Mouse (Mus musculus) thymus, postnatal 36 days (tissue): ENCODE data around the gene Kcnh5.

Experiments
- DNase-seq, 2 experiments: peaks; one replicate each; pipeline ENCODE4 v3.0.0; 2022; ENCODE audit warnings: mixed read lengths in 2 of 2

Kcnh5 gene

DNA sequence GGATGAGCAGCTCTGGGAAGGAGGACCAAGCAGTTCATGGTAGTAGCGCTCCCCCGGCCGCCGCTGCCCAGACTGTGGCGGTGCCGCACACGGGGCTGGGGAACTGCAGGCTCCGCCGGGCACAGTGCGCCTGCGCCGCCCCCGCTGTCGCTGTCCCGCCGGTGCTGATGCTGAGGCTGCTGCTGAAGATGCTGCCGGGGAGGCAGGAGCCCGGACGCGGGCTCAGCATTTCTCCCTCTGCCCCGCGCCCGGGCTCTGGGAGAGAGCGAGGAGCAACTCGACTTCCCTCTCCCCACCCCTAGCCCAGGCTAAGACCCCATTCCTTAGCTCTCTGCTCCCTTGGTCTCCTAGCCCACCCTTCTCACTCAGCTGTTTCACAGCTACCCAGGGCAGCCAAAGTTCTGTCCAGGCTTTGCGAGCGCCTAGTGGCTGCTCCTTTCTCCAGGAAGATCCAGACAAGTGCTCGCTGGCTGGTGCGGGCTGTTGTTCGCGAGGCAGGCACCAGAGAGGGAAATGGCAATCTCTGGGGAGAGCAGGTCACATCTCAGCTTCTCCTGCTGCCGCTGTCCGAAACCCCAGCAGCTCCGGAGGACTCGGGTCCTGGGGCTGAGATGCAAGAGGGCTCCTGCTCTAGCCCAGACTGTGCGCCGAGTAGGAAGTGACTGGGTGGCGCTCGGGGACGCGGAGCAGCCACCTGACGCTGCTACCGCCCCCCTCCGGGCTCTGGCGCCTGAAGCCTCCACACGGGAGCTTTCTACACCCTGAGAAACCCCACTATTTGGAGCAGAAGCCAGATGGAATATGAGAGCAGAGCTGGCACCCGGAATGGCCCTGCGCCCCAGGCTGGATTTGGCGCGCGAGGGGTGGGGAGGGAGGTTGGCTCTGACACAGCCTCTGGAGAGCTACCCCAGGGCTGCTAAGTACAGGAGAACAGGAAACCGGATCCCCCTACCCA, at the start of gene Kcnh5:
Gene Kcnh5, minus strand, starts transcription at position 642 of the 955 bp plus-strand sequence.
- DNase-seq = peak in 1 of 2 experiments; percentile 6

GRCm38 (mm10) chr12:75223966-75224365, 46.8 kb upstream of the Kcnh5 start:
- DNase-seq = no peak

DNA sequence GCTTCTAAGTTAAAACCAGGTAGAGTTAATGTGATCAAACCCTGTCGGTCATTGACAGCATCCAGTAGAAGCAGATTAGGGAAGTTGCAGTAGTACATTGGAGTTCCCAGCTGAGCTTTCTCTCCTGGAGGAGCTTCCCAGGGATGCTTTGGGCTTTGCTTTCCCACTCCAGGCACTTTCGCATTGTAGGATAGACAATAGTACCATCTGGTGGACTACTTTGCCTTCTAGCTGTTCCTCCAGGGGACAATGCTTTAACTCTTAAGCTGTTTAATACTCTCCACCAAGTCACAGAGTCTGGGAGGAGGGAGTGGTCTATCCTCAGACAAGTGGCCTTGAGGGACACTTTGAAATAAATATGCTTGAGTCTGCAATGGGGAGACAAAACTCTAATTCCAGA, 12.3 kb upstream of the Kcnh5 start:
- no peak for DNase-seq

GRCm38 (mm10) chr12:75182646-75183045, 5.5 kb upstream of the Kcnh5 start:
- DNase-seq = no peak

- no peak for DNase-seq
Measured at GRCm38 (mm10) chr12:75179491-75179890, 2.4 kb upstream of the Kcnh5 start.

DNA sequence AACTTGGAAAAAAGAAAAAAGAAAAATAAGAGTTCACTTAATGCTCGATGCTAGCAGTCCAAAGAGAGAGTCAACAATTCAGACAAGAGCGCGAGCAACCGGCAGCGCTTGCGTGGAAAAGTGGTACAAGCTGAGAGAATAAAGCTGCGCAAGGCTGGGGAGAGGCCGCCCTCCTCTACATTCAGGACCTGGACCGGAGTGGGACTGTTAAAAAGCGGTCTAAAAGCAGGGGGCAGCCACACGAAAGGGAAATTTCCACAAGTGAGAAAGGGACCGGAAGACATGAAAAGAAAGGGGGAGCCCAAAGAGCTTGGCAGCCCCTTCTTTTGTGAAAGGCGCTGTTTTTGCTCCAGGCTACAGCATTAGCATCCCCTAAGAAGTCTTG, 506 bp upstream of the Kcnh5 start:
- no peak for DNase-seq

DNA sequence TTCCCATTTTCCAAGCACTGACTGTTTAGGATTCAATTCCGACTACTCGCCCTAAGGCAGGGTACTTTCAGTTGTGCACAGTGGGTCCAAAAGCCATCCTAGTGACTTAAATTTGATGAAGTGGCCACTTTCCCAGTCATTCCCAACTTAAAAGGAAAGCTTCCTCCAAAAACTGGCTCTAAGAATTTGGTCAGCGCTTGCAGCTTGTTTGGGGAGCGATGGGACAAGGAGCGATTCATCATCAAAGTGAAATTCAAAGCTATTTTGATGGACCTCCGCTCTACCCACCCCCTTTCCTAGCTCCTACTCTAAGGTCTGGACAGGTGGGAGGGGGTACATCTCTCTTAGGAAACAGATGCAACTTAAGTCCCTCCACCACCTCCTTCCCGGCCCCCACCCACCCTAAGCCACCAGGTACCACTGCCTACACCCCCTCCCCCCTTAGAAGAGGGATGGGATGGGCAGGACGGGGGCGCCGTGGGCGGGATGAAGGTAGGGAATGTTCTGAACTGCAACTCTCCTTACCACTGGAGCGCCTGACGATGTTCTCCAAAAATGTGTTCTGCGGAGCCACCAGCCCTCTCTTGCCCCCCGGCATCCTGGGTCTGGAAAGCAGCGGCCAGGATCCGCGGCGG, 1.1 kb downstream of the Kcnh5 start:
- no peak for DNase-seq

GRCm38 (mm10) chr12:75170970-75171369, 6.2 kb downstream of the Kcnh5 start:
- DNase-seq = no peak

GRCm38 (mm10) chr12:75153076-75153568, 24.0 kb downstream of the Kcnh5 start:
- DNase-seq = no peak

DNA sequence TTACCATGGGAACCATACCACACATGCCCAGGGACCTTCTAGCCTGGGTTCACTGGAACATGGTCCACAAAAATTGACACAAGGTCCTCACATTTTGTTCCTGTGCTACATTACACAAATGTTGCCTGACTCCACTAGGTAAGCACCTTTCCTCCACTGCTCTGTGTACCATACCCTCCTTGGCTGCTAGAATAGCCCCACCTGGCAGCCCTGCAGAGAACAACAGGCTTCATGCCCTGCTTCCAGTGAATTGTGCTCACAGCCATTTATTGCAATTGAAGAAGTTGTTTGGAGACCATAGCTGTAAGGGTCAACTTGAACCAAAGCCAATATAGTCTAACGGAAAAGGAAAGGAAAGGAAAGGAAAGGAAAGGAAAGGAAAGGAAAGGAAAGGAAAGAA, 37.3 kb downstream of the Kcnh5 start:
- DNase-seq = no peak

GRCm38 (mm10) chr12:75091921-75092320, 85.2 kb downstream of the Kcnh5 start:
- no peak for DNase-seq

- DNase-seq = no peak
Measured at GRCm38 (mm10) chr12:75090957-75091356, 86.2 kb downstream of the Kcnh5 start.

DNA sequence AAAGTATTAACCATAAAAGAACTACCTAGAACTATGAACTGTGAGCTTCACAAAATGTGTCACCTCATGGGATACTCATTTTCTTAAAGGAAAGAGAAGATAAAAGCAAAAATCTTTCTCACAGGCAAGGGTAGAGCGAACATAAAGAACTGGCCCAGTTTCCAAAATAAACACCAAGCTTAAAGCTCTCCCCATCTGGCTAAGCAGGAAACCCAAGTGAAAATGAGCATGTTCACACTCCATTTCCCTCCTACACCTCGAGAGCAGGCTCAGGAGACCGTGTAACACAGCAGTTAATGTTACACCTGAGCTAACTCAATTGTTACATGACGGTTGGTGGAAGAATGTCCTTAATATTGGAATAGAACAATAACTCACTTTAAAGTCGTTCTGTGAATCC, 100.0 kb downstream of the Kcnh5 start:
- no peak for DNase-seq

DNA sequence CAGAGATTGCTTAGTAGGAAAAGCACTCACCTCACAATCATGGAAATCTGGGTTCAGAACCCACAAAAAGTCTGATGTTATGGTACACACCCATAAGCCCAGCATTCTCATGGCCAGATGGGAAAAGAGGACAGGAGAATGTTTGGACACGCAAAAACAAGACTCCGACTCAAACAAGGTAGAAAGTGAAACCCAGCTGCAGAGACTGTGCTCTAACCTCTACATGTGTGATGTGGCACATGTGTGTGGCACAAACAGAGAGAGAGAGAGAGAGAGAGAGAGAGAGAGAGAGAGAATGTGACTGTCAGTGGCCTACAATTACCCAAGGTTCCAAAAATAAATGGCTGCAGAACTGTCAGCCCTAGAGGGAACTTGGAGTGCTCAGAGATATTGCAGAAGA, 106.1 kb downstream of the Kcnh5 start:
- no peak for DNase-seq

DNA sequence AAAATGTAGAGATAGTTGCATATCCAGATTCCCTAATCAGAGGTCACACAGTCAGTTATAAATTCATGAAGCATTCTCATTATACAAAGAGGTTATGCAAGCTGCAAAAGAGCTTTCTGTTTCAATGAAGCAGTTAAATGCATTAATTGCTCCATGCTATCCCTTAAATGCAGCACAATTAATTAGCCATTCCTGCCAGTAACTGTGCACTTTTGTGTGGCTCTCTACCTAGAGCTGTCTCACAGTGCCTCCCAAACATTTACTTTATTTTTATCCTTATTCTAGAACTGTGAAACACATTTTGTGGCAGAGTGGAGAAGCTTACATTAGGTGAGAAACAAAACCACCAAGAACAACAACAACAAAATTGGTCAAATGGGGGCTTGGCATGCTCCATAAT, 114.6 kb downstream of the Kcnh5 start:
- no peak for DNase-seq

DNA sequence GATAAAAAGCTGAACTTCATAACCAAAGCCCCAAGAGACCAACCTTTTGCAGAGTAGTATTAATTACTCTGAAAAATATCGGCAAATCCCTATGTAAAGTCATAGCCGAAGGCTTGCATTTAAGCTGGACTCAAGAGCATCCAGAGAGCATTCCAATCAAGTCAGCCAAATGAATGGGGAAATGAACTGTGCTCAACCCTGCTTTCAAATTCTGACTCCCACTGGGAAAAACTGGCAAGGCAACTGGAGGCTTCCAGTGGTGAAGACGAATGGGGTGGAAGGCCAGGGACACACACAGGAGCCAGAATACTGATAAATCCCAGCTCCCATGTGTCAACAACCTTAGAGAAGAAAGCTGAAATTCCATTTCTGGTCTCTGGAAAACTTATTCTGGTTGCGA, 115.4 kb downstream of the Kcnh5 start:
- DNase-seq = no peak

- DNase-seq = no peak
Measured at GRCm38 (mm10) chr12:75053731-75054130, 123.4 kb downstream of the Kcnh5 start.

DNA sequence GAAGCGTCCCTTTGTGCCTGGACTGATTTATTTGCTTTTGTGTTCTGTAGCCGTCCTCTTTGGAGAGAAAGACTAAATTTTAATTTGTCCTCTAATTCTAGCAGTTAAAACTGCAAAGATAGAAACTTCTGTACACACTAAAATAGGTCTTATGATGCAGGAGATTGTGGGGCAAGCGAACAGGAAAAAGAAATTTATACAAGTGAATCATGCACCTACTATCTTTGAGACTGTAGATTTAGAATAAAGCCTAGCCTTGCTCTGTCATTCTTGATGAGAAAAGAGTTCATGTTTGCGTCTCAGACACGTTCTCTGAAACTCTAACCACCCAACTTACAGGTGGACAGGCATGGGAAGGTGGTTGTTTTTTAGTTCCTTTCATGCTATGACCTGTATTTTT, 140.4 kb downstream of the Kcnh5 start:
- no peak for DNase-seq

- DNase-seq = no peak
Measured at GRCm38 (mm10) chr12:75031970-75032864, 144.9 kb downstream of the Kcnh5 start.

GRCm38 (mm10) chr12:74971187-74971586, 205.9 kb downstream of the Kcnh5 start:
- DNase-seq = no peak

DNA sequence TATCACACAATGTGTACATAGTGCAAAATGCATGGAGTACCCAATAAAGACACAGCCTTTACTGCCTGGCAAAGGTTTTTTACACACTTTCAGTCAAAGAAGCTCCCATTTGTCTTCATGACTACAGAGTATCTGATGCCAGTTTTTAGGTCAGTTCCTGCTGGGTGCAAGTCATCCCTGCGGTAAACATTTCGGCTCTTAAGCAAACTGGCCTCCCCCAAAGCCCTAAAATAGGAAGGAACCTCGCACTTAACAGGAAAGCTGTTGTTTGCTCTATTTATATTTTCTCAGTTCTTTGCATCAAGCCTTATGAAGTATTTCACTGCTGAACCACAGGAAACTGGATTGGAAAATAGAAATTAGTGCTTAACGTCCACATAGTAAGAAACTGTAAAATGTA, 207.7 kb downstream of the Kcnh5 start:
- no peak for DNase-seq

DNA sequence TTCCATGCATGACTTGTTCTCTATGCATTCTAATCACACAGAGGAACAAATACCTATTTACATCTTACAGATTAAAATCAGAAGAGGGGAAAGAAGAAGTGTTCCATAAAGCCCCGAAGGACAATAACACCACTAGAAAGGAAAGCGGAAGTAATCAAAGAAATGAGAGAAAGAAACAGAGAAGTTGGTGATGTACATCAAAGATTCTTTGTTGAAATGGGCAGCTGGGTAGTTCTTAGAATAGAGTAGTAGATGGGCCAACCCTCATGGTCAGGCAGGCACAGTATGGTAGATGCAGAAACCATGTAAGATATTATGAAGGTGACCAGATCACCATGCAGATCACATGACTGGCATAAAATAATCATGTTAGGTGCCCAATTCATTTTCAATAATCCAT, 210.9 kb downstream of the Kcnh5 start:
- DNase-seq = no peak

GRCm38 (mm10) chr12:74952661-74953060, 224.5 kb downstream of the Kcnh5 start:
- no peak for DNase-seq
